Mouse (Mus musculus): Measurements from ENCODE around the gene Atg4d.
"Not testable (repeated sequence)": the region's sequence is repeated elsewhere in the genome, so short reads cannot be mapped to it uniquely, and the experiment has no call there.

Gene Atg4d

GRCm38 (mm10) chr9:21239465-21239848 lies 25.6 kb upstream of the Atg4d start:
- DNase-seq (ENCODE audit: extremely low read depth, insufficient read length, low spot score), result no peak

DNA sequence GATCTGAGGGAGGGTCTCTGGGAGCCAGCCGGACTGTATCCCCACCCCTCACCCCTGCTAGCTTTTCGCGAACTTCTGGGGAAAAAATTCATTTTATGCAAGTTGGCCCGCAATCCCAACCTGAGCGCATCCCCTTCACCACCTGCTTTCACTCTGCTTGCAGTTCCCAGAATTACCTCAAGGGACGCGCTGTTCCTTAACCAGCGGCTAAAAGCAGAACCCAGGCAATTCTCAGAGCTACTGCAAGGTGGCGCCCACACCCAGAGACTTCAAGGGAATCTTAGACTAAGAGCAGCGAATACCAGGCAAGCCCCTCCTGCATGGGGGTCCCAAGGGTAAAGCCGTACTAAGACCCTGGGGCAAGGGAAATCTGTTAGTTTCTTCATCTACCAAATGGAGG lies 23.8 kb upstream of the Atg4d start:
- no peak for DNase-seq (ENCODE audit: extremely low read depth, insufficient read length, low spot score)

DNA sequence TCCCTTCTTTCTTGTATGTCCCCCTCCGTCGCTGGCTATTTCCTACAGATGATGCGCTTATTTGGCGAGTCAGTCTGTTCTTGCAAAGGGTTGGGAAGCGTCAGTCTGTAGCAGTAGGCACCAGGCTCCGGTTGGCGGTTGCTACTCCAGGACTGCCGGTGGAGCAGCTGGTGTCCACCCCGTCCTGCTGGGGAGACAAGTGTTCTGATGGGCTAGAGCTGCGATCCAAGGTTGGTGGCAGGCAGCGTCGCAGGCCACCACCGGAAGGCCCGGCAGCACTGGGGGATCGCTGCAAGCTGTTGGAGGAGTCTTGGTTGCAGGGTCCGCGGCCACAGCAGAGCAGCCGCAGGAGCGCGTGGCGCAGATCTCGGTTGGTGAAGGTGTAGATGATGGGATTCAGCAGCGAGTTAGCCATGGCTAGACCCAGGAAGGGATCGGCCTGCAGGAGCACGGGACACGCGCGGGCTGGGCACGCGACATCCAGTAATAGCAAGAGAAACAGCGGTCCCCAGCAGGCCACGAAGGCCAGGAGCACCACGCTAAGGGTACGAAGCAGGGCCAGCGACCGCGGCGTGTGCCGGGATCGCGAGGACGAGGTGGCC lies 21.2 kb upstream of the Atg4d start:
- no peak for DNase-seq (ENCODE audit: extremely low read depth, insufficient read length, low spot score)

- DNase-seq (ENCODE audit: extremely low read depth, insufficient read length, low spot score), result no peak
Observed at GRCm38 (mm10) chr9:21244428-21245112, 20.5 kb upstream of the Atg4d start.

DNA sequence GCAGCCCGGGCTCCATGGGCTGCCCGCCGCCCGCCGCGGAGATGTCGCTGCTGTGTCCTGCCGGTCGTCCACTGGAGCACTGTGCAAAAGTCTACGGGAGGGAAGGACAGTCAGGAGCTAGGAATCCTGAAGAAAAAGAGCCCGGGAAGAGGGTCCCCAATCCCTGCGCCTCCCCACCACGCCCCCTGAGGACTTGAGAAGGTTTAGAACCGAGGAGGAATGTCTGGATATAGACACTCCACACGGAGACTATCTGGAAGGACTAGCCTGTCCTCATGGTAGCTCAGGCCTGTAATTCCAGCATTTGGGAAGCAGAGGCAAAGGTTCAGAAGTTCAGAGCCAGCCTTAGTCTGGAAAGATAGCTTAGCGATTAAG lies 20.0 kb upstream of the Atg4d start:
- DNase-seq (ENCODE audit: extremely low read depth, insufficient read length, low spot score), result no peak

GRCm38 (mm10) chr9:21246342-21246741 lies 18.8 kb upstream of the Atg4d start:
- no peak for DNase-seq (ENCODE audit: extremely low read depth, insufficient read length, low spot score)

DNA sequence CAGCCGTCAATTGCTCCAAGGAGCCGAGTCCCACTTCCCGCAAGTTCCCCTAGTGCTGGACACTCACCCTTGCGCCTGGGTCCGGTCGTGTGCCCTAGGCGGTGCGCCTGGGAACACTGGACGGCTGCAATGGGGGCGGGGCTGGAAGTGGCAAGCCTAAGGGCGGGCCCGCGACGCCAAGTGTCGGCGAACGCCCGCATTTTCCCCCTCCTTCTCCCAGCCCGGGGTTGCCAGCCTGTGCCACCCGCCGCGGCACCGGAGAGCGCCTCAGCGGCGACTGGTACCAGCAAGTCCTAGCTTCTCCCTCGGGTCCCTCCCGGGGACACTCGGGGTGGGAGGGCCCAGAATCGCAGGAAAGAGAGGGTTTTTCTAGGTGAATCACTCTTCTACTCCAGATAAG lies 16.8 kb upstream of the Atg4d start, which contains the start of gene S1pr5:
TSS of gene S1pr5 (minus strand) at position 118 of the 400 bp plus-strand sequence.
- DNase-seq (ENCODE audit: extremely low read depth, insufficient read length, low spot score), result no peak

- DNase-seq (ENCODE audit: extremely low read depth, insufficient read length, low spot score), result no peak
Observed at GRCm38 (mm10) chr9:21249629-21250508, 15.2 kb upstream of the Atg4d start.

- no peak for DNase-seq (ENCODE audit: extremely low read depth, insufficient read length, low spot score)
Observed at GRCm38 (mm10) chr9:21250509-21250908, 14.6 kb upstream of the Atg4d start.

GRCm38 (mm10) chr9:21251116-21251735 lies 13.9 kb upstream of the Atg4d start:
- no peak for DNase-seq (ENCODE audit: extremely low read depth, insufficient read length, low spot score)

GRCm38 (mm10) chr9:21254690-21255089 lies 10.4 kb upstream of the Atg4d start:
- no peak for DNase-seq (ENCODE audit: extremely low read depth, insufficient read length, low spot score)

GRCm38 (mm10) chr9:21256349-21256748 lies 8.7 kb upstream of the Atg4d start:
- not testable (repeated sequence) for DNase-seq (ENCODE audit: extremely low read depth, insufficient read length, low spot score)

DNA sequence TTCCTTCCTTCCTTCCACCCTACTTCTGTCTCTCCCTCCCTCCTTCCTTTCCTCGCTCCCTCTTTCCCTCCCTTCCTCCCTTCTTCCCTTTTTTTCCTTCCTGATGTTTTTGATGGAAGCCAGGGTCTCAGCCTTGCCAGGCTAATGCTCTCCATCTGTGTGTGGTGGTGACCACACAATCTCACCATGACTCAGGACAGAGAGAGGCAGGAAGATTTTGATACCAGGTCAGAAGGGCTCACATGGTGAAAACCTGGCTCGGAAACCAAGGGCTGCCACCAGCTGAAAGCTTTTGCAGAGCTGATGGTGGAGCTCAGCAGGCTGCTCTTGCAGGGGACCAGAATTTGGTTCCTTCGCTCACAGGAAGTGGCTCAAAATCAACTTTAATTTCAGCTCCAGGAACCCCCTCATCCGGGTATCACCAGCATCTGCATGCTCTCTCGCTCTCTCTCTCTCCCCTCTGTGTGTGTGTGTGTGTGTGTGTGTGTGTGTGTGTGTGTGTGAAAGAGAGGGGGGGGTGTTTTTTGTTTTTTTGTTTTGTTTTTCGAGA lies 4.5 kb upstream of the Atg4d start:
- DNase-seq (ENCODE audit: extremely low read depth, insufficient read length, low spot score), result no peak

DNA sequence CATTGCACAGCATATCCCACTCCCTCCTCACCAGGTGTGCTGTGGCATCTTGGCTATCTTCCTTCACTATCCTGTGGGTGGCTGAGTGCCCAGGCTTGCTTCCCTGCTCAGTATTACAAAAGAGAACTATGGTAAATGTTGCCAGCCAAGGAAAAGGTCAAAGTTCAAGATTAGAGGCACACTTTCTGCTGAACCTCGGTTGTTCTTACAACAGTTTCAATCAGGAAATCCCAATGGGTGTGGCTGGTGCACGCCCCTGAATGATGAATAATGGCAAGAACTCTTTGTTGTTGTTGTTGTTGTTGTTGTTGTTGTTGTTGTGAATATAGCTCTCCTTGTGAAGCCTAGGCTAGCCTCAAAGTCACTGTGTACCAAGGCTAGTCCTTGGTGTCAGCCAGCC lies 3.3 kb upstream of the Atg4d start:
- no peak for DNase-seq (ENCODE audit: extremely low read depth, insufficient read length, low spot score)

GRCm38 (mm10) chr9:21264272-21264999 lies 657 bp upstream of the Atg4d start:
- no peak for DNase-seq (ENCODE audit: extremely low read depth, insufficient read length, low spot score)

DNA sequence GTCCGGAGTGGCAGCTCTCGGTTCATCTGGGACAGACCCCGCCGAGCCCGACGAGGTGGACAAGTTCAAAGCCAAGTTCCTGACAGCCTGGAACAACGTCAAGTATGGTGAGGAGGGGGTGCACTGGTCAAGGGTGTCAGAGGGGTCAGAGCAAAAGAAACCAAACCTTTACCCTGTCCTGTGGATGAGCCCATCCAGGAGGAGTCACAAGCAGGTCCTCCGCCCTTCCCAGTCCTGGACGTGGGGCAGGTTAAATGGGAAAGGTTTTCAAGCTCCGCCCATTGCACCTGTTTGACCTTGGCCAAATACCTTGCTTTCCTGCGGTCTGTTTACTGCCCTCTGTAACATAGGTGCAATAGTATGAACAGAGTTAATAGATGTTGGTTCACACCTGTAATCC lies 518 bp downstream of the Atg4d start:
- no peak for DNase-seq (ENCODE audit: extremely low read depth, insufficient read length, low spot score)

DNA sequence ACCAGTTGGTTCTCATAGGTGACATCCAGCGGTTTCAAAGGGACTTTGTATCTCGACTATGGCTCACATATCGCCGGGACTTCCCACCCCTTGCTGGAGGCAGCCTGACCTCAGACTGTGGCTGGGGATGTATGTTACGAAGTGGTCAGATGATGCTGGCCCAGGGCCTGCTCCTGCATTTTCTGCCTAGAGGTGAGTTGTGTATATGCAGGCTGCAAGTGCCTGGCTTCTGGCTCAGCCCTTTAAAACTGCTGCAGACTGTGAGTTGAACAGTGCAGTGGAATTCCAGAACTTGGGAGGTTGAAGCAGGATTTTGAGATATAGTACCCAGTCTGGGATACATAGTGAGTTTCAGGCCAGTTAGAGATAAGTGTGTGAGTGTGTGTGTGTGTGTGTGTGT lies 1.8 kb downstream of the Atg4d start:
- DNase-seq (ENCODE audit: extremely low read depth, insufficient read length, low spot score), result no peak

DNA sequence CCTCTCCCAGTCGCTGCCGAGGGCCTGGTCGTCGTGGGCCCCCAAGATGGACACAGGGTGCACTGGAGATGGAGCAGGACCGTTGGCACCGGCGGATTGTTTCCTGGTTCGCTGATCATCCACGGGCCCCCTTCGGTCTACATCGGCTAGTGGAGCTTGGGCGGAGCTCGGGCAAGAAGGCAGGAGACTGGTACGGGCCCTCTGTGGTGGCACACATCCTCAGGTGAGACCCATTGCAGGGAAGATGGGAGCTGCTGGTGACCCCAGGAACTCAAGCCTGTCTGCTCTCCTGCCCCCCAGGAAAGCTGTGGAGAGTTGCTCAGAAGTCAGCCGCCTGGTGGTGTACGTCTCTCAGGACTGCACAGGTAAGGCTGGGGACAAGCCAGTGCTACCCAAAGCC lies 3.2 kb downstream of the Atg4d start:
- no peak for DNase-seq (ENCODE audit: extremely low read depth, insufficient read length, low spot score)

DNA sequence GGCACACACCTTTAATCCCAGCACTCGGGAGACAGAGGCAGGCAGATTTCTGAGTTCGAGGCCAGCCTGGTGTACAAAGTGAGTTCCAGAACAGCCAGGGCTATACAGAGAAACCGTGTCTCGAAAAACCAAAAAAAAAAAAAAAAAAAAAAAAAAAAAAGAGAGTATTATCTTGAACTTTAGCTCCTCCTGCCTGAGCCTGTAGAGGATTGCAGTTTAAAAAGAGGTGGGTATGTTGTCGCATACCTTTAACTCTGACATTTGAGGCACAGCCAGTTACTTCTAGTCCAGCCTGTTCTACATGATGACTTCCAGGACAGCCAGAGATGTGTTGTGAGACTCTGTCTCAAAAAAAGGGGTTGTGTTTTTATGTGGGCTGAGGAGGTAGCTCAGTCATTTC lies 4.5 kb downstream of the Atg4d start:
- not testable (repeated sequence) for DNase-seq (ENCODE audit: extremely low read depth, insufficient read length, low spot score)

GRCm38 (mm10) chr9:21272391-21272790 lies 7.3 kb downstream of the Atg4d start:
- DNase-seq (ENCODE audit: extremely low read depth, insufficient read length, low spot score), result no peak

Data from 3134 (cell line).